Mouse (Mus musculus) small intestine, adult 2 months (tissue): ENCODE measurements around the gene Vsig10l.

ENCODE experiments used
- CTCF ChIP-seq: fragments of 200-500 bp; IDR thresholded peaks from 2 replicates; pipeline ENCODE4 v1.5.1; 2012; ENCODE audit warnings: low read depth, mild to moderate bottlenecking, control low read depth, inconsistent platforms, low read length, moderate library complexity, mixed read lengths; ENCODE audit not compliant: insufficient replicate concordance, insufficient read length; ENCODE audit errors: extremely low read depth
- POLR2A ChIP-seq: fragments of 200-500 bp; IDR thresholded peaks from 2 replicates; pipeline ENCODE4 v1.6.1; 2012; ENCODE audit warnings: low read depth, mild to moderate bottlenecking, control low read depth, inconsistent platforms, low read length, moderate library complexity

DNA sequence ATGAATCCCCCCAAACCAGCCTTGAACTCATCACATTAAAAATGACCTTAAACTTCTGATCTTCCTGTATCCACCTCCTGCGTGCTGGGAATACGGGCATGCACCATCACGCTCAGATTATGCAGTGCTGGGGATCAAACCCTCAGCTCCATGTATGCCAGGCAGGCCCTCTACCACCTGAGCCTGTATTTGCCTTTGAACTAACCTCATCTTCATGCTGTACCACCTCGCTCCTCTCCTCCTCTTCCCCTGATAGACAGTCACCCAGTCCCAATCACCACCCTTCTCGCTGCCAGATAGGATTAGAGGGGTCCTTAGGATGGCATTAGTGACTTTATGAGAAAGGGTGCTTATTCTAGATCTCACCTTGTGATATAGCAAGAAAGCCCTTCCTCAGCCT, 52.1 kb downstream of the Vsig10l start:
- TF ChIP-seq CTCF (no peak), POLR2A (no peak)
